Mouse (Mus musculus): ENCODE results near the gene Cd160.

The Cd160 gene

GRCm38 (mm10) chr3:96828308-96828864 lies 765 bp downstream of the Cd160 start:
- no peak for DNase-seq

DNA sequence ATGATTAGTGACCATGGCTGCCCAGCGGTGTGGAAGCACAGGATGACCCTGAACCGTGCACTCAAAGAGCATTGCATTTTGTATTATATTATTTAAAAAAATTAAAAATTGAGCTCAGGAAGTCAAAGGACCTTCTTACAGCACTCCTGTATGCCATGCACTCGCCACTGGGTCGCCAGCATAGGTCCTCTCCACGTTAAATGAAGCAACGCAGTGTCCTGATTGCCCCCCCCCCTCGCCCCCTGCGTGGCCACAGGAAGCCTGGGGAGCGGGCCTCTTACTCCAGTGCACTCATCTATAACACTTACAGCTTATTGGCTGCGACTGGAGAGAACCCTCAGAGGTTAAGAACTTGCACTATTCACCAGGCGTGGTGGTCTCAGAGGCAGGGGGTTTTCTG lies 3.9 kb downstream of the Cd160 start:
- DNase-seq = no peak

DNA sequence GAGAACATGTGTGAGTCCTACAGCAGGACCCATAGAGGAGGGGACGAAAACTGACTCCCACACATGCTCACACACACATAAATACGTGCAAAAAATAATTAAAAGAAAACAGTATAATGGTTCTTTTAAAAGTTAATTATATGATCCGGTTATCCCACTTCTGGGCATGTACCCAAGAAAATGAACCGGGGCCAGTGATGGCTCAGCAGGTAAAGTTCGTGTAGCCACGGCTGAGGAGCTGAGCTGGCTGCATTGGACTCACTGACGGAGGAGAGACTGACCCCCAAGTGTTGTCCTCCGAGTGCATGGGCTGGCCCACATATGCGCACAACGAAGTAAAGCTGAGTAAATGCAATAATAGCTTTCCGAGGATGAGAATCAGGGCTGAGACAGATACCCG lies 4.5 kb downstream of the Cd160 start:
- no peak for DNase-seq

DNA sequence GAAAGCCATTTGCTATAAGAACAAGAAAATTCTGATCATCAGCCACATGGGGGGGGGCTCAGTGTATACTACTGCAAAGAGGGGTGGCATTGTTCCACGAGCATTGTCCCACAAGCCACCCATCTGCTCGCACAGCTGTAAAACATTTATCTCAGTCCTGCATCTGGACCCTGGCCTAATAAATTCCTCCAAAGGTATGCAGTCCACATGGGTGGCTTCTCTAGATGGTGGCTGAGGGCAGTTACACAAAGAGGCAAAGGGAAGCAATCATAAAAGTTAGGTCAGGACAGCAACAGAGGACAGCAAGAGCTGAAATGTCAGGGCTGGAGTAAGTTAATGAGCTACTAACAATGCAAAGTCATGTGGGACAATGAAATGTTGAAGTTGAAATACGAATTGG lies 5.5 kb downstream of the Cd160 start:
- DNase-seq = no peak

DNA sequence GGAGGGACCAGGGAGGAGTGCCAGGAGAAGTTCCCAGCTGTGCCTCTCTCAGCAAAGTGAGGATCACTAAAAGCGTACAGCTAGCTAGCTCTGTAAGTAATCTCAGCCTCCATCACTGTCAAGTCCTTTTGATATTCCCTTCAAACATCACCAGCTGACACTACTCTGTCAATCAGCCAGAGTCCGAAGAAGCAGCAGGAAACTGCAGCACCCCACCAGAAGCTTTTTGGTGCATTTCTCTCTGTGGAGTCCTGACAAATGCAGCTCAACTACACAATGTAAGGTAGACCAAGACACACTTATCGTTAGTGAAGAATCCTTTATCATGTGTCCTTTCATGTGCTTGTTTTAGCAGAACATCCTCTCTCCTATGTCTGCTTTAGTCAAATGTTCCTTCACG lies 7.6 kb downstream of the Cd160 start:
- no peak for DNase-seq

- no peak for DNase-seq
Observed at GRCm38 (mm10) chr3:96820116-96820915, 8.8 kb downstream of the Cd160 start.

DNA sequence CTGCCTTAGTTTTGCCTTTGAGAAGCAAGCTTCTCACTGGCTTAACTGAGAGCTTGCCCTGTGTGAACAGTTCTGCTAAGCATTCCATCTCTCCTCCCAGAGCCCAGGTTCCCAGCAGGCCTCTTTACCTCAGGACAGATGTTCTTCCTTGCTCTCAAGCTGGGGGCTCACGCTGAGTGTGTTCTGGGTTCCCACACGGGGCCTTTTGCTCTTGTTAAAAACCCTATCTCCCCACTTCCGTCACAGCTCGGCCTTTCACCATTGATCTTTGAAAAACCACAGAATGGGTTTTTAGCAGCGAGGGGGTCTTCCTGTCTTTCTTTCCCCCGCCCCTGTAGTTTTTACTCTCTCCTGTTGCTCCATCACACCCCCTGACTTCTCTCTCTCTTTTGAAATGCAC lies 14.8 kb downstream of the Cd160 start:
- DNase-seq = no peak

- no peak for DNase-seq
Observed at GRCm38 (mm10) chr3:96813591-96814244, 15.4 kb downstream of the Cd160 start.

DNA sequence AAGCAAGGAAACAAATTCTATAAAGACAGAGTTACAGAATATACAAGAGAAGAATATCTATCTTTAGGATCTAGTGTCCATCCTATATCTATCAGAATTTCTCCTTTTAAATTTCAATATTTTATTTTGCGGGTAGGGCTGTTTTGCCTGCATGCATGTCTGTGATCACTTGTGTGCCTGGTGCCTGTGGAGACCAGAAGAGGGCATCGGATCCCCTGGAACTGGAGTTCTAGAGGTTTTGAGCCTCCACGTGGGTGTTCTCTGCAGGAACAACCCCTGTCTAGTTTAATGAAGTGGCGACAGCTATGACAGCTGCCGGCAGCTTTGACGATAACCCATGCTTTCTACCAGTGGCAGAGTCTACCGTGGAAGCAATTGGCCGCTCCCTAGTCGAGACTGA lies 16.0 kb downstream of the Cd160 start:
- no peak for DNase-seq

DNA sequence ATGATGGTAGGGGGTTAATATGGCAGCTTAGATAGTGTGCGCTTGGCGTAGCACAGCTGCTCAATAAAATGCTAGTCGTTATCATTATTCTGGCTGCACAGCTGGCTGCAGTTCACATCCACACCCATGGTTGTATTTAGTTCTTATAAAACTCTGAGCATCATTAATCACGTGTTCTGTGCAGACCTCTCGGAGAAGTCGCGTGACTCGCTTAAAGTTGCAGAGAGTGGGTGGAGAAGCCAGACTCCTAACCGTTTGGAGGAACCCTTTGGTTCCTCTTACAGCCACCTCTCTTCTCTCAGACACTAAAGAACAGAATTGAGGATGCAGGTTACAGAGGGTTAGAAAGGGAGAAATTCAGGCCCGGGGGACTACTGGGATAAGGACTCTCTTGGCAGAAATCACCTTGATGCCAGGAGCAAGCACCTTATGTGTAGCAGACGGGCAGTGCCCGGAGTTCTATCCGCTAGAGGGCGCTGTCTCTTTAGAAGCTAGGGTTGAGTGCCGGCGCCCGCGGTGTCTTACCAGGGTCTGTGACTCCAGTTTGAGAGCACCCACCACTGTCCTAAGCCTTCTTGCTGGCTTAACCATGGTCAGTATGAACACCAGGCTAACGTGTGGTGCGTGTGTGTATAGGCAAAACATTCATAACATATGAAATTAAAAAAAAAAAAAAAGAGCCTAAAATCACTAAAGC lies 16.6 kb downstream of the Cd160 start:
- DNase-seq = peak; percentile 60

- DNase-seq = no peak
Observed at GRCm38 (mm10) chr3:96811232-96811631, 17.9 kb downstream of the Cd160 start.

GRCm38 (mm10) chr3:96808651-96809050 lies 20.5 kb downstream of the Cd160 start:
- no peak for DNase-seq

DNA sequence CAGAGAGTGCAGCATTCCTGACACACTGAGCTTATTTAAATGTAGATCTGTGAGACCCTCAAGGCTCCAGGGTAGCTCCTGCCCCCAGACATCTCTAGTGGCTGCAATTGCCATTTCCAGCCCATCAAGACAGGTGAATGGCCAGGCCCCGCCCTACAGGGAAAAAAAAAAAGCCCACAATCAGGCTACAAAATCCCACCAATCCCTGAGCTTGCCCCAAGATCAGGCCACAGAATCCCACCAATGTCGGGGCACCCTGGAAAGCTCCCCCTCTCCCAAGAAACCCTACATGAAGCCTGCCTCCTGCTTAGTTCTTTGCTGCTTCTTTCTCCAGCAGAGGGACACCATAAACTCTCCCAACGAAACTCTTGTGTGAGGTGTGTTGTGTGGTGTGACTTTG lies 21.0 kb downstream of the Cd160 start:
- DNase-seq = no peak

DNA sequence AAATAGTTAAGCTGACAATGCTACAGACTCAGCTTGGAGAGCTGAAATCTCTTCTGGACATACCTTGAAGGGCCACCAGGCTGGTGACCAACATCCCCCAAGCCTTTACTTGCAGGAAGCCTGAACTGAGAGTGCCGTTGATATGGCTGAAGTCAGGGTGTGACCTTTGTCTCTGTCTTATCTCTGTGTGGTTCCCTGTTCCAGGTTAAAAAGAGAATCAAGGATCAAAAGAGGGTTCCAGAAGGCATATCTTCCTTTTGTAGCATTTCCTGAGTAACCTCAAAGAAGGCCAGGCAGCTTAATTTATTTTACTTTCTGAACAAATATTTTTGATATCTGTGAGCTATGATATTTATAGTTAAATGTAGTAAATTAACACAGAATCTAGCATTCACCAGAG lies 26.9 kb downstream of the Cd160 start:
- DNase-seq = no peak

- DNase-seq = no peak
Observed at GRCm38 (mm10) chr3:96800254-96800653, 28.9 kb downstream of the Cd160 start.

- DNase-seq = no peak
Observed at GRCm38 (mm10) chr3:96788506-96788905, 40.6 kb downstream of the Cd160 start.

DNA sequence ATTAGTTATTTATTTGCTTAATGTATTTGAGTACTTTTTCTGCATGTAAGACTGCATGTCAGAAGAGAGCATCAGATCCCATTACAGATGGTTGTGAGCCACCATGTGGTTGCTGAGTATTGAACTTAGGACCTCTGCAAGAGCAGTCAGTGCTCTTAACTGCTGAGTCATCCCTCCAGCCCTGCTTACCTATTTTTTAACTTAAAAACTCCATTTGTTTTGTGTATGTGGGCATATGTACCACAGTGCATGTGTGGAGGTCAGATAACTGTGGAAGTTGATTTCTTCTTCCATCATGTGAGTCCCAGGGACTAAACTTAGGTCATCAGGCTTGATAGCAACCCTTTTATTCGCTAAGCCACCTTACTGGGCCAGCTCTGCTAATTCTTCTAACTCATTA lies 41.4 kb downstream of the Cd160 start:
- no peak for DNase-seq

DNA sequence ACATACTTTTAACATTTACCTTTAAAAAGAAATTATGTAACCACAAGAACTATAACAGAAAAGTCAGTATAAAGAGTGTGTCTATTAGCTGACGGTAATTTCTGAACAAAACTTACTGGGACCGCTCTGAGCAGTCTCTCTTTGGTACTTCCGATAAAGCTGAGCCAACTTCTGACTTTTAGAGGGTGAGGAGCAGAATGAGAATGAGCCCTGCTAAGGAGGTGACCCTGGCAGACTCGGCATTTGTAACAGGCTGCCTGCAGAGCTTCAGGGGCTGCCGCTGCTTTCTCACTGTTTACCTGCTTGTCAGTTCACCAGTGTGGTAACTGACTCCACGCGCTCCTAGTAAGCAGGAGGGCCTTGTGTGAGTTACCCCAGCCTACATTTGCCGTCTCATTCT lies 46.9 kb downstream of the Cd160 start:
- DNase-seq = no peak

DNA sequence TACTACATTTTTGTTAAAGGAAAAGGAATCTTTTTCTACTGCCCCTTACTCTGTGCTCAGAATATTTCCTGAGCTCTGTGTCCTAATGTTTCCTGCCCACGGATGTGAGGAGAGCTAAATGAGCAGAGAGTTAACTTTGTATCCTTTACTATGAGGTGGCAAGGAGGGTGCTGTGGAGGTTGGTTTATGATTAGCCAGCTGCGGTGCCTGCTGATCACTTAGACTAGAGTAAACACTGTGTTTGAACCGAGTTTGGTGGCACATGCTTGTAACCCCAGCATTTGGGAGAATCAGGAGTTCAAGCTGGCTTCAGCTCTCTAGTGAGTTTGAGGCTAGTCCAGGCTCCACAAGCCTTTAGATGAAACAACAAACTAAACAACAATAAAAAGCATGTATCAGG lies 52.0 kb downstream of the Cd160 start:
- no peak for DNase-seq

DNA sequence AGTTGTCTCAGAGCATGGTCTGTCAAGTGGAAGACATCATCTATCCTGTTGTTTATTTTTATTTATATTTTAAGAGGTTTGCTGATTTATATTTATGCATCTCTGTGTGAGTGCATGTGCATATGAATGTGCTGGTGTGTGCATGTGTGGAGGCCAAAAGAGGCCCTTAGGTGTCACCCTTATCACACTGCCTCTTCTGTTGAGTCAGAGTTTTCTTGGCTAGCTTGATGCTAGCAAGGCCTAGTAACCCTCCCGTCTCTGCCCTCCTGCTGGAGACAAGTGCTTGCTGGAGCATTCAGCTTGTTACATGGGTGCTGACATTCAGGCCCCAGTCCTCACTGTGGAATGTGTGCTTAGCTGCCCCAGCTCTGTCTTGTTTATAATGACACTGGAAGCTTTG lies 56.2 kb downstream of the Cd160 start:
- no peak for DNase-seq

- DNase-seq = no peak
Observed at GRCm38 (mm10) chr3:96769971-96770370, 59.2 kb downstream of the Cd160 start.

GRCm38 (mm10) chr3:96764528-96764927 lies 64.6 kb downstream of the Cd160 start:
- no peak for DNase-seq

DNA sequence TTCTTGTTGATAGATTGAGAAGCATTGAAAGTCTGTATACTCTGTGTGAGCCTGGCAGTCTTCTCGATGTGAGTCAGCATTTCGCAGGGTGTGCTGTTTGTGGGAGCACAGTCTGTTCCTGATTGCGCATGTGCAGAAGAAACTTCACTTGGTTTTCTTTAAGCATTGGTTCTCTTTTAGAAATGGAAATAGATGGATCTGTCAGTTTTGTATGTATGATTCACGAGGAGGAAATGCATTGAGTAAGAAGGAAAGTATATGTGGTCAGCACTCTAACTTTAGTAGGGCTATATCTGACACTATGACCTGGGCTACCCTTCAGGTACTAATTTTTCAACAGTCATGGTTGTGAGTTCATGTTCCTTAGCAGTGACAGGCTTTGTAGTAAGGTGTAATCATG lies 69.5 kb downstream of the Cd160 start:
- DNase-seq = no peak

DNA sequence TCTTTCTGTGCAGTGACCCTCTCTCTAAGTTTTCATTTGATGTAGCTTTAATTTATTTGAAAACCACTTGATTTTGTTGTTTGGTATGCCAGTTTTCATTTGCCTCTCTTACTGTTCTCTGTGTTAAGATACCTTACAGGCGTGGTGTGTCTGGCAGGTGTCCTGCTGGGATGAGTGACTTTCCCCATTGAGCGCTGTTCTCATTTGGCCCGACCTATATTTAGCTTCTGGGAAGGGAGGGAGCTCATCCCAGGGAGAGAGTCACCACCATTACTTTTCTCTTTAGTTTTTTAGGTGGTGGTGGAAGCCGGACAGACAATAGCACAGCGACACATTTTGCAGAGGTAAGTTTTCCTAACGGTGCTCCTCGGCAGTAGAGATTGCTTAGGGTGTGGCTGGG lies 71.5 kb downstream of the Cd160 start:
- peak; percentile 36 for DNase-seq

Measured in cerebellum, adult 9-11 months (tissue).